Mouse (Mus musculus): ENCODE measurements at regions not wholly inside any gene's neighbourhood (a gene's known extent, or its start where the extent isn't known, plus 50 kb on each side); places are given as distances from the start of the nearest gene placed in this dataset.

- no peak for DNase-seq
Measured at GRCm38 (mm10) chr4:99503221-99503744, 152.8 kb upstream of the Foxd3 start.

DNA sequence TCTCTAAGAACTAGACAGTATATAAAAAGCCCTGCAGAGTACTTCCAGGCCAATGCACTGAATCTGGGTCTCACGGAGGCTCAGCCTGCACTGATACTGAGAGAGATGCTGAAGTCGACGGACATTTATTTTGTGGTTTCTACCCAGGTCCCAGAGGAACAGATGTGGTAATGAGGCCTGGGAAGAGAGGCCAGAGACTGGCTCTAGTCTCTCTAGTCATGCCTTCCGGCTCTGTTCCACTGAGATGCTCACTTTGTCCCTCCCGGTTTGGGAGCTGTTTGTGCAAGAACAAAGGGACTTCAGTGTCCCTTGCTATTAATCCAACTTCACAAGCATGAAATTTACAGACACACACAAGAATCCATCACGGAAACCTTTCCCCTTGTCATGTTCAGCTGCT lies 144.1 kb upstream of the Foxd3 start:
- no peak for DNase-seq

DNA sequence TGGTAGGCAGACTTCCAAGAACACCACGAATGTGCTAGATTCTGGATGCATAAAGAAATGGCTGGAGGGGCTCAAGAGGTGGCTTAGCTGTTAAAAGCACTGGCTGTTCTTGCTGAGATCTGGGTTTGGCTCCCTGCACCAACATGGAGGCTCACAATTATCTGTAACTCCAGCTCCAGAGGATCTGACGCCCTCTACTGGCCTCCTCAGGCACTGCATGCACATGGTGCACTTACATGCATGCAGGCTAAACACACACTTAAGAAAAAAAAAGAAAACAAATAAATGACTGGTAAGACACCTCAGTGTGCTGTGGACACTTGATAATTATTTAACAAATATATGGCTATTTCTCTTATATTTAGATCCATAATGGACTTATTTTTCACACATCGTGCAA lies 139.2 kb upstream of the Foxd3 start:
- DNase-seq, result no peak

- DNase-seq, result no peak
Measured at GRCm38 (mm10) chr4:99527441-99527840, 128.7 kb upstream of the Foxd3 start.

DNA sequence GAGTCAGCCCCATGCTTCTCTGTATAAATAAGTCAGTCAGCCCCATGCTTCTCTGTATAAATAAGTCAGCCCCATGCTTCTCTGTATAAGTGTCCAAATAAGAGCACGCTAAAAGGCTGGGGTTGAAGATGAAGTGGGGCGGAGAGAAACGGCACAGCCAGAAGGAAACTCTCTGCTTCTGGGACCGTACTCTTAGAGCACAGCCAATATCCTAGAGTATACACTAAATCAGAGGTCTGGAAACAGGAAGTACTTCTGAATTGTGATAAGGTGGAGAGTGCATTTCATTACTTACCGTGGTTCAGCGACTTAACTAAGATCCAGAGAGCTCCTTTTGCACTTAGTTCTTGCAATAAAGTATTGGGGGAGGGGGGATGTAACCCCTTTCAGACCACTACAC lies 112.1 kb upstream of the Foxd3 start:
- DNase-seq, result no peak

- no peak for DNase-seq
Measured at GRCm38 (mm10) chr4:99545742-99546141, 110.4 kb upstream of the Foxd3 start.

DNA sequence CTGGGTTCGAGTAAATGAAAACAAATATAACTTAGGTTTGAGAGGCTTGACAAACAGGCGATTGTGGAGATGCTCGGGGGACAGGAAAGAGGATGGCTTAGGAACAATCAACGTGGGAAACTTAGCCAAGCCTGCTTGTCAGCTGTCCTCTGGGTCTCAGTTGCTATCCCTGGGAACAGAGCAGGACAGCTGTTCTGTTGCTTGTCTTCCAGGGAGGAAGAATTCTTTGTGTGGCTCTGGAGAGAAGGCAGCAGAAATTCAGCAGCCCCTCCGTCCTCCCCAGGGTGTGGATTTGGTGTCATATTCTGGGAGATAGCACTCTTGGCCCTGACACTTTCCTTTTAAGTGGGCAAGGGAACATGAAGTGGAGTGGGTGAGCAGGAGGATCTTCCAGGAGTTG lies 98.1 kb upstream of the Foxd3 start:
- DNase-seq, result no peak

DNA sequence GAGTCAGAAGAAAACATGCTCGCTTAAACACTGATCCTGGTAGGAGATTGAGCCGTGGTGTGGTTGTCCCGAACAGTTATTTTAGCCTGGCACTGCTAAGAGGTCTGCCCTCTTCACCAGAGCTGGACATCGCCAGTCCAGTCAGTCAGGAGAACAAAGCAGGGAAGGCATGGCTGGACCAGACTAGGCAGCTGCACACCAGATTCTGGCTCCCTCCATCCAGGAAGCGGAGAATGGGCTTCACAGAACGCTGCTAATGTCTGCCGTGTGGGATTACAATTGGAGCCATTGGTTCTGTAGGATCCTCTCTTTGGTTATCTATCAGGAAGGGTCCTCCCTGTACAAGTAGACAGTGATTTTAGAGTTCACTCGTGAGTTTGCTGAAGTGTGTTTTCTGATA lies 95.5 kb upstream of the Foxd3 start:
- no peak for DNase-seq

DNA sequence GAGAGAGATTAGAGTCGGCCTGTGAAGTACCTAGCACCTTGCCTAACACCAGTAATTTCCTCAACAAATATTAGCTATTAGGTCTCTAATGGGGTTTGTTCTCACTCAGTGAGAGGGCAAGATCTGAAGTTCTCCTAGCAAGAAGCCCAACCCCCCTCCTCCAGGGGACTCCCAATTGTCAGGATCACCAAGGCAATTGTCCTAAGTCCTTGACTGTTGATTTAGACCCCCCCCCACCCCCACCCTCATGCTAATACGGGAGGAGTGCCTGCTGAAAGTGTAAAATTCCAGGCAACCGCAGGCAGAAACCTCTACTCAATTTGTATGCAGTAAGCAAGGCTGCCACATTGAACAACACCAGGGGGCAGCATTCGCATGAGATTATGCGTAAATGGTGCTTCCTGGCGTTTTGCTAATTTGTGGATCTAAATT lies 94.6 kb upstream of the Foxd3 start:
- DNase-seq, result peak; percentile 45

GRCm38 (mm10) chr4:99565401-99565800 lies 90.7 kb upstream of the Foxd3 start:
- DNase-seq, result no peak

DNA sequence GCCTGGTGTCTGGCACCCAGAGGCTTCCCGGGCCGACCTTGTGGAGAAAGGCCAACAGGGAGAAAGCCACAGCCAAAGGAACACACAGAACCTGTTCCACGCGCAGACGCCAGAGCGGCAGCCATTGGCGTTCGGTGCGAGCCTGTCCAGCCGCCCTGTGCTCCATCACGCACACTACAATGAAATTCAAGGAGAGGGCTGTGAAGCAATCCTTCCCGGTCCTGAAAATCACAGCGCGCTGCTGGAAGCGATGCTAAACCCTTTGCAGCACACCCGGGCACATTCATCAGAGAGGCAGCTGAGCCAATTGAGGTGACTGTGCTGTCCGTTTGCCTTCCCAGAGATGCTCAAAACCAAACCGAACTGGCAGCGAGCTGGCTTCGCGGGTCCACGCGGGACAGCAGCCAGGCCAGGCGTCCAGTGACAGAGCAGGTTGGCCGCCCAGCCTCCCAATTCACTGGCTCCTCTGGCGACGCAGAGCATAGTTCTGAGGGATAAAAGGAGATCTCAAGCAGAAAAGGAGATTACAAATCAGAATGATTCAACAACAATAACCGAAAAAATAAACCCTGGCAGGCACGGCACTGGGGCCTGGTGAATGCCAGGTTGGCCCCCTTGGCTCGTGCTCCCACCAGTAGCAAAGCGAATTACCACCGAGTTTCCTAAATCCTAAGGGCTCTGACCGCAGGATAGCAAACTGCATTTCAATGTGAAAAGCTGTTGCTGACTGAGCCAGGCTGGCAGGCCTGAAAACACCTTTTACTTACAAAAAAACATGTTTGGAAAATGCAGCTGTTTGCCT lies 83.1 kb upstream of the Foxd3 start:
- DNase-seq, result peak; percentile 13

GRCm38 (mm10) chr4:99574021-99574531 lies 82.0 kb upstream of the Foxd3 start:
- DNase-seq, result no peak

DNA sequence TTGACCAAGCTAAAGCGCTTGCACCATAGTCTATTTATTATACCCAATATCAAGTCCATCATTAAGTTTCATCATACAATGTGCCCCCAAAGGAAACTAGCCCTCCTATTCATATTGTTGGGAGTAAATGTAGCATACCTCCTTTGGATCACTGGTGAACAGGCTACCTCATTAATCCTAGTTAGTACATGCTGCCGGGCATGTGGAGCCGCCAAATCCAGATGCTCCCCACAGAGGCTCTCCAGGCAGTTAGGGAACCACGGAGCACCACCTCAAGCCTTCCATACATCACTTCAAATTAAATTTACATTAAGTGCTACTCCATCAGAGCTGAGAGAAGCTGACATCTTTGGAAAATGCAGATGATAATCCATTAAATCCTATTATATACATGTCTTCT lies 81.1 kb upstream of the Foxd3 start:
- no peak for DNase-seq

GRCm38 (mm10) chr4:99597781-99598180 lies 58.3 kb upstream of the Foxd3 start:
- peak; percentile 15 for DNase-seq

- no peak for DNase-seq
Measured at GRCm38 (mm10) chr4:99600741-99601140, 55.4 kb upstream of the Foxd3 start.

GRCm38 (mm10) chr4:99601463-99601862 lies 54.6 kb upstream of the Foxd3 start:
- DNase-seq, result no peak

Data from lung, postnatal 10 days (tissue).